Mouse (Mus musculus): ENCODE measurements around the gene Gprc5a.

Gprc5a gene

GRCm38 (mm10) chr6:135065236-135065957 is at the start of gene Gprc5a:
Gene Gprc5a (plus strand): TSS chr6:135065651.
- DNase-seq (ENCODE audit: low spot score in 2 of 2), result no peak

GRCm38 (mm10) chr6:135017211-135017610 is 48.2 kb upstream of the Gprc5a start:
- no peak for DNase-seq (ENCODE audit: low spot score in 2 of 2)

- DNase-seq (ENCODE audit: low spot score in 2 of 2), result no peak
Measured at GRCm38 (mm10) chr6:135019564-135019963, 45.9 kb upstream of the Gprc5a start.

GRCm38 (mm10) chr6:135021633-135022032 is 43.8 kb upstream of the Gprc5a start:
- DNase-seq (ENCODE audit: low spot score in 2 of 2), result no peak

GRCm38 (mm10) chr6:135023379-135023778 is 42.1 kb upstream of the Gprc5a start:
- no peak for DNase-seq (ENCODE audit: low spot score in 2 of 2)

- no peak for DNase-seq (ENCODE audit: low spot score in 2 of 2)
Measured at GRCm38 (mm10) chr6:135024781-135025420, 40.5 kb upstream of the Gprc5a start.

- no peak for DNase-seq (ENCODE audit: low spot score in 2 of 2)
Measured at GRCm38 (mm10) chr6:135026232-135026631, 39.2 kb upstream of the Gprc5a start.

GRCm38 (mm10) chr6:135026755-135027154 is 38.7 kb upstream of the Gprc5a start:
- no peak for DNase-seq (ENCODE audit: low spot score in 2 of 2)

GRCm38 (mm10) chr6:135029246-135029645 is 36.2 kb upstream of the Gprc5a start:
- no peak for DNase-seq (ENCODE audit: low spot score in 2 of 2)

- DNase-seq (ENCODE audit: low spot score in 2 of 2), result no peak
Measured at GRCm38 (mm10) chr6:135038674-135039073, 26.8 kb upstream of the Gprc5a start.

GRCm38 (mm10) chr6:135040275-135040871 is 25.1 kb upstream of the Gprc5a start:
- DNase-seq (ENCODE audit: low spot score in 2 of 2), result no peak

- DNase-seq (ENCODE audit: low spot score in 2 of 2), result no peak
Measured at GRCm38 (mm10) chr6:135041930-135042329, 23.5 kb upstream of the Gprc5a start.

- DNase-seq (ENCODE audit: low spot score in 2 of 2), result no peak
Measured at GRCm38 (mm10) chr6:135047276-135047675, 18.2 kb upstream of the Gprc5a start.

- DNase-seq (ENCODE audit: low spot score in 2 of 2), result no peak
Measured at GRCm38 (mm10) chr6:135048509-135048908, 16.9 kb upstream of the Gprc5a start.

GRCm38 (mm10) chr6:135048956-135049355 is 16.5 kb upstream of the Gprc5a start:
- DNase-seq (ENCODE audit: low spot score in 2 of 2), result no peak

GRCm38 (mm10) chr6:135053789-135054188 is 11.7 kb upstream of the Gprc5a start:
- DNase-seq (ENCODE audit: low spot score in 2 of 2), result no peak

GRCm38 (mm10) chr6:135055882-135056281 is 9.6 kb upstream of the Gprc5a start:
- DNase-seq (ENCODE audit: low spot score in 2 of 2), result no peak

- DNase-seq (ENCODE audit: low spot score in 2 of 2), result no peak
Measured at GRCm38 (mm10) chr6:135060728-135061127, 4.7 kb upstream of the Gprc5a start.

GRCm38 (mm10) chr6:135064621-135065020 is 830 bp upstream of the Gprc5a start:
- DNase-seq (ENCODE audit: low spot score in 2 of 2), result no peak

- no peak for DNase-seq (ENCODE audit: low spot score in 2 of 2)
Measured at GRCm38 (mm10) chr6:135066795-135067445, 1.5 kb downstream of the Gprc5a start.

GRCm38 (mm10) chr6:135068221-135068620 is 2.8 kb downstream of the Gprc5a start:
- DNase-seq (ENCODE audit: low spot score in 2 of 2), result no peak

- no peak for DNase-seq (ENCODE audit: low spot score in 2 of 2)
Measured at GRCm38 (mm10) chr6:135069856-135070255, 4.4 kb downstream of the Gprc5a start.

Measured in right cerebral cortex, postnatal 36 days (tissue).